Mouse (Mus musculus) thymus, postnatal 0 days (tissue): ENCODE measurements around the gene Slc26a3. TPM values are rescaled to one million over a fixed set of nuclear protein-coding genes. Genes with fewer than 3 reads are reported as not detected.

Source experiments
- DNase-seq: peaks from one replicate; pipeline ENCODE4 v3.0.0-alpha.2; 2015; ENCODE audit warnings: low spot score
- polyA plus RNA-seq: library from polyadenylated mRNA; unstranded; fragments of >200 nt; fragmentation: Nextera tagmentation; extraction: Ambion mirVana; gene quantifications from 2 replicates; pipeline ENCODE4 v1.2.1, GENCODE M21; 2015

Slc26a3 gene
- polyA plus RNA-seq, 1 experiment from 2014 or later = not detected

DNA sequence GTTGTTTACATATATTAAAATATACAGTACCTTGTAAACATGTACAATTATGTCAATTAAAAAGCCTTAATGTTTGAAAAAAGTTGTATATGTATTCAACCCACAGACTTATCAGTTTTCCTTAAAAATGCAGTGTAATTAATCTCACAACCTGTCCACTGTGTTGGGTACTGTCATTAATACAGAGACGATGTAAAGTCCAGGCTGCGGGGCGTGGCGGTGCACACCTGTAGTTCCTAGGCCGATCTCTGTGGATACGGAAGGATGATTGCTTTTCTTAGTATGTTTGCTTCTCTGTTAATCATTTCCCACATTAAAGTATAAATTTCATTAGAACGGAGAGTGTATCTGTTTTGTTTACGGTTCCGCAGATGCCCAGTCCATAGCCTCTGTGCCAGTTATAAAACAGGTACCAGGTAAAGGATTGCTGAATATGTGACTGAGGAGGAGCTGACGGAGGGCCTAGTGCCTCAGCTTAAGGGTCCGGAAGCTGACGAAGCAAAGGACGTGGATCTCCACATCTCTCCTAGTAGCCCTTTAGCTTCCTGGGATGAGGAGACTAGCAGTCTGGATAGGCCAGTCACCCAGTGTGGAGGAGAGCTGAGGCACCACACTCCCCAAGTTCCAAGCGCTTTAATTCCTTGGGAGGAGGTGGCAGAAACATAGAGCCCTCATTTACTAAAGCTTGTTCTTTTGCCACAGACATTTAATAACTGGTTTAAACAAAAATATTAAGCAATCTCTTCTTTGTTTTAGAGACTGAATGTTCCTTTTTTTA, 122.2 kb downstream of the Slc26a3 start:
- no peak for DNase-seq

DNA sequence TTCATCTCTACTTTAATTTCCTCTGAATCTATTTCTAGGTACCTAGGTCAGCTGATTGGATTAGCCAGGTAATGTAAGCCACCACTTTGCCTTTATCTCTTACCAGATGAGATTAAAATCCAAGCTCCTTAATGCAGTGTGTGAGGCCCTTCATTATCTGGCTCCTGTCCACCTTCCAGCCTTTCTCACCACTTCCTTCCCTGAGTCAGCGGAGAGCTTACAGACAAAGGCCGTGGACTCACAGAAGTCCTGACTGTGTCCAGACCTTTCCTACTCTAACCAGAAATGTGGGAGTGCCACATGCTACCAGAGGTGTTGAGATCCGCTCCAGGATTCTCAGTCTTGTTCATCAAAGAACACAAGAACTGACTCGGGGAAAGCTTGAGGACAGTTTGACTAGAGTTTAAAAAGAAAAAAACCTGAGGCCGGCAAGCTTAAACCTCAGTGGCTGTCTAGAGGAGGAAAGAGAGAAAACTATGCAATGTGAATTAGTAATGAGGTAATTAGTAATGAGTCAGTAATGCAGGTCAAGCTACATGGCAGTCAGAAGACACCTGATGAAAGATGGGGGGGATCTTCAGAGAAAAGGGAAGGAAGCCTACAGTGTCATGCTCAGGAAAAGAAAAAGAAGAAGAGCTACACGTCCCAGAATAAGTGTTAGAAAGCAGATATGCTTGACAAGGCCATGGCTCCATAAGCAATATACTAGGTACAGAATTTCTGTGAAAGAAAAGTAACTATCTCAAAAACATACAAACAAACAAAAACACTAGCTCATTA, 123.2 kb downstream of the Slc26a3 start:
- DNase-seq = no peak

DNA sequence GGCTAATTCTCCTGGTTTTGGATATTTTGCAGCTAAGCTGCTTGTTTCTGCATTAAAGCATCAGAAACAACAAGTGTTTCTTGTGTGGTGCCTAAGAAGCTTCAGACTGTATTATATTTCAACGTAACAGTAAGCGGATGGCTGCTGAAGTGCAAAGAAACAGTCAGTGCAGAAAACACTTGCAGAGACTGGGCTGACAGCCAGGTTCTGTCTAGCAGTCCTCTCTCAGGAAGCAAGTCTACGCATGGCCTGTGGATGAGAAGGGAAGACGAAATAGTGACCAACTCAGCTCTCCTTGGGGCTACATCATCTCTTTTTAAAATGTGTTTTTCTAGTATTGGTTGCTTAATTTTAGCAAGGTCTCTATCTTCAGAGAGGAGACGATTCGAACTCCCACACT, 129.4 kb downstream of the Slc26a3 start:
- no peak for DNase-seq

DNA sequence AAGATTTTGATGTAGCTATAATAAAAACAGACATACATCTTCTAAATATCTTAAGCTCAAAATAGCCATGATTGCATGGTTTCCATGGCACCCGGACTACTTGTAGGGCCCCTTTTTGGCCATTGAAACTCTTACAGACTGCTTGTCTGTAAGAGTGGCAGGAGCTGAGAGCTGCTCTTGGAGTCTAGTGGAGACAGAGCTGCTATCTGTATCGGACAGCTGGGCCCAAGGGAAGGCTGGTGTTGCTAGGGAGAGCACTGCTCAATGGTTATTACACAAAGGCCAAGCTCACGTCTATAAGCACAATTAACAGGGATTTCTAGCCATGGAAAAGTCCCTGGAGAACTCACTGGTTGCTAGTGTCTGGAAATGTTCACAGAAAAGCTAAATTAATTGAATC, 130.7 kb downstream of the Slc26a3 start:
- DNase-seq = no peak

Other genes starting within 250 kb of the Slc26a3 start
- gene Gm6993, start 150.1 kb upstream of the Slc26a3 start, polyA plus RNA-seq = not detected in 2 replicates
- gene Lamb1, start 125.6 kb upstream of the Slc26a3 start, polyA plus RNA-seq = 13.6 and 14.0 TPM in 2 replicates
- 115 and 117 TPM in 2 replicates for gene Dld, start 39.4 kb upstream of the Slc26a3 start, polyA plus RNA-seq
- 10.9 and 13.2 TPM in 2 replicates for gene Cbll1, start 108.7 kb downstream of the Slc26a3 start, polyA plus RNA-seq
- 0.21 and 0.44 TPM in 2 replicates for gene Slc26a4, start 169.1 kb downstream of the Slc26a3 start, polyA plus RNA-seq
- 61.5 and 66.7 TPM in 2 replicates for gene Bcap29, start 243.8 kb downstream of the Slc26a3 start, polyA plus RNA-seq